Mouse (Mus musculus): ENCODE measurements around the gene Sptbn4. TPM values are rescaled to one million over a fixed set of nuclear protein-coding genes. Genes with fewer than 3 reads are reported as not detected.

The Sptbn4 gene
- polyA plus RNA-seq, 1 experiment from 2014 or later, result 0.13 TPM

- DNase-seq (ENCODE audit: low read depth, low spot score) (no peak), ATAC-seq (no peak)
- TF ChIP-seq CTCF (IDR thresholded peaks at IDR 0.05), result no peak
- CTCF ChIA-PET, result interaction anchor here (1.4 to 2.1 kb wide), 4 partner anchors 13 to 55 kb away, joined by 4 to 6 read pairs (median 6); no protein-coding TSS in a partner anchor
- in situ Hi-C loops (cut with MboI; ENCODE audit: low pct_unique_long_range_greater_than_20kb), result loop anchor here (25.0 kb wide), 1 partner anchor 301 kb away; the partner anchor contains the start of genes BC024978, Gm21983, Mia and Rab4b
- H3K27me3 ChIP-seq, result no peaks in the 10 kb centered on the region
- POLR2A ChIA-PET, result interaction anchor here (0.6 to 2.1 kb wide), 4 partner anchors 9 to 38 kb away, joined by 3 to 7 read pairs (median 6); no protein-coding TSS in a partner anchor
Measured at GRCm38 (mm10) chr7:27487740-27488268, 40.3 kb upstream of the Sptbn4 start.

DNA sequence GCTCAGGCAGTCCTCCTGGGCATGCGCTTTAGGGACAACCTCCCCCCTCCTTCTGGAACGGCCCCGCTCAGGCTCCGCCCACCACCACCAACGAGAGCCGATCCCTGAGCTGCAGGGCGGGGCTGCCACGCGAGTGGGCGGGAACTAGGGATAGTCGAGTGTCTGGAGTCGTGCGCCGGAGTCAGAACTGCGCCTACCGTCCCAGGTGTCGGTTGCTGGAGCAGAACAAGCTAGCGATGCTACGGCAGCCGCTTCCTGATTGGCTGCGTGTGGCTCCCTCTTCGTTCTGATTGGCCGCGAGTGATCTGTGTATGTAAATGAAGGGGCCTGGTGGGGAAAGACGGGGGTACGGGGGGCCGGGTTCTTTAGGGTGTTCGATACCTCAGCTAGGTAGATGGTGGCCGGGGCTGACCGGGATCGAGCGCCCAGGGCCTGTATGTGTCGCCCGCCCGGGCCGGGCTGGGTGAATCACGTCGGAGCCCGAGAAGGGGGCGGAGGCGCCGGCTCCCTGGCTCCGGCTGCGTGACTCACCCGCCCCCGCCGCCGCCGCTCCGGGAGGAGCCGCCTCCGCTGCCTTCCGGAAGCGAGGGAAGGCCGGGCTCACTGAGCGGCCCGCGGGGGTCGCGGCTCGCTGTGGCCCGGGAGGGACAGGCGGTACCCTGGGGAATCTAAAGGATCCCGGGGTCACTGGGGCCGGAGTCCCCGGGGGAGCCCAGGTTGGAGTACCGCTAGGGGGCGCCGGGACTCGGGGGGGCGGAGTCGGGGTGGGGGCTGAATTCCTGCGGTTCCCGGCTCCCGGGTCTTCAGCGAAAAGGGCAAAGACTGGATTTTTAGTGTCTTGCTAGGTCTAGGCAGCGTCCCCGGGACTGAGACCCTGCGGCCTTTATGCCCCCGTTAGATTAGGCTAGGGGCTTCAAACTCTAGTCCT is 39.5 kb upstream of the Sptbn4 start, which contains the start of gene Sertad1:
Sertad1 (plus strand) TSS at position 141 of the 928 bp plus-strand sequence.
- ATAC-seq, result peak; percentile 81
- no peak for TF ChIP-seq CTCF (IDR thresholded peaks at IDR 0.05)
- DNase-seq (ENCODE audit: low read depth, low spot score), result peak; percentile 96
- CTCF ChIA-PET, result interaction anchor here (1.3 to 2.1 kb wide), 4 partner anchors 13 to 56 kb away, joined by 4 to 6 read pairs (median 6); no protein-coding TSS in a partner anchor
- POLR2A ChIA-PET, result interaction anchor here (0.6 to 2.1 kb wide), 4 partner anchors 10 to 20 kb away, joined by 3 to 6 read pairs (median 3); no protein-coding TSS in a partner anchor
- H3K27me3 ChIP-seq, result no peaks in the 10 kb centered on the region
- in situ Hi-C loops (cut with MboI; ENCODE audit: low pct_unique_long_range_greater_than_20kb), result loop anchor here (25.0 kb wide), 1 partner anchor 300 kb away; the partner anchor contains the start of genes BC024978, Gm21983, Mia and Rab4b

GRCm38 (mm10) chr7:27486102-27486769 is 38.8 kb upstream of the Sptbn4 start:
- CTCF ChIA-PET, result interaction anchor here (1.3 to 2.1 kb wide), 3 partner anchors 12 to 18 kb away, joined by 4 to 6 read pairs (median 6); no protein-coding TSS in a partner anchor
- no peak for TF ChIP-seq CTCF (IDR thresholded peaks at IDR 0.05)
- H3K27me3 ChIP-seq, result no peaks in the 10 kb centered on the region
- POLR2A ChIA-PET, result interaction anchor here (1.2 to 2.1 kb wide), 2 partner anchors 10 to 21 kb away, joined by 3 to 6 read pairs; no protein-coding TSS in a partner anchor
- ATAC-seq (no peak), DNase-seq (ENCODE audit: low read depth, low spot score) (no peak)
- in situ Hi-C loops (cut with MboI; ENCODE audit: low pct_unique_long_range_greater_than_20kb), result loop anchor here (25.0 kb wide), 1 partner anchor 299 kb away; the partner anchor contains the start of genes BC024978, Gm21983, Mia and Rab4b

DNA sequence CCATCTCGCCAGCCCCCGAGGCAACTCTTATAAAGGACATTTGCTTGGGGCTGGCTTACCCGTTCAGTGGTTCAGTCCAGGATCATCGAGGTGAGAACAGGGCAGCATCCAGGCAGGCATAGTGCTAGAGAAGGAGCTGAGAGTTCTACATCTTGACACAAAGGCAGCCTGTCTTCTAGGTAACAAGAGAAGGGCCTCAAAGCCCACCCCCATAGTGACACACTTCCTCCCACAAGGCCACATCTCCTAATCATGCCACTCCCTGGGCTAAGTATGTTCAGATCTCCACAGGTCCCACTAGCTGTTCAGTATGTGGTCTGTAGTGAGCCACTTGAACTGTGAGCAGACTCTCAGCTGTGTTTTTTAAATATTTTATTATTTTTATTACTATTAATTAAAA is 36.4 kb upstream of the Sptbn4 start:
- no peak for TF ChIP-seq CTCF (IDR thresholded peaks at IDR 0.05)
- ChIA-PET POLR2A (no interaction called here), CTCF (no interaction called here)
- ATAC-seq (no peak), DNase-seq (ENCODE audit: low read depth, low spot score) (no peak)
- in situ Hi-C loops (cut with MboI; ENCODE audit: low pct_unique_long_range_greater_than_20kb), result loop anchor here (25.0 kb wide), 1 partner anchor 297 kb away; the partner anchor contains the start of genes BC024978, Gm21983, Mia and Rab4b
- H3K27me3 ChIP-seq, result no peaks in the 10 kb centered on the region

DNA sequence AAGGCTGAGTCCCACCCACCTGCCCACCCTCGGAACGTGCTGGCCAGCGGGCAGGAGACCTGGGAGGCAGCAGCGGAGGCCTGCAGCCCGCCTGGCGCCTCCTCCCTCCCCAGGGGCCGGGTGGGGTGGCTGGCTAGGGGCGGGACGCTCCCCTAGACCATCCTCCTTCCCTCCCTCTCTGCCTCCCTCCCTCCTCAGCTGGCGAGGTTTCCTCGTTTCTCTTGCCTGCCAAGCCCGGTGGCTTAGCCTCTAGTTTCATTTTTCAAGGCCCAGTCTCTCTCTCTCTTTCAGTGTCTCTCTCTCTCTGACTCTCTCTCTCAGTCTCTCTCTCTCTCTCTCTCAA is 34.1 kb upstream of the Sptbn4 start:
- ChIA-PET POLR2A (no interaction called here), CTCF (interaction anchor here (1.3 to 2.8 kb wide), 2 partner anchors 10 to 23 kb away, joined by 3 to 9 read pairs; no protein-coding TSS in a partner anchor)

DNA sequence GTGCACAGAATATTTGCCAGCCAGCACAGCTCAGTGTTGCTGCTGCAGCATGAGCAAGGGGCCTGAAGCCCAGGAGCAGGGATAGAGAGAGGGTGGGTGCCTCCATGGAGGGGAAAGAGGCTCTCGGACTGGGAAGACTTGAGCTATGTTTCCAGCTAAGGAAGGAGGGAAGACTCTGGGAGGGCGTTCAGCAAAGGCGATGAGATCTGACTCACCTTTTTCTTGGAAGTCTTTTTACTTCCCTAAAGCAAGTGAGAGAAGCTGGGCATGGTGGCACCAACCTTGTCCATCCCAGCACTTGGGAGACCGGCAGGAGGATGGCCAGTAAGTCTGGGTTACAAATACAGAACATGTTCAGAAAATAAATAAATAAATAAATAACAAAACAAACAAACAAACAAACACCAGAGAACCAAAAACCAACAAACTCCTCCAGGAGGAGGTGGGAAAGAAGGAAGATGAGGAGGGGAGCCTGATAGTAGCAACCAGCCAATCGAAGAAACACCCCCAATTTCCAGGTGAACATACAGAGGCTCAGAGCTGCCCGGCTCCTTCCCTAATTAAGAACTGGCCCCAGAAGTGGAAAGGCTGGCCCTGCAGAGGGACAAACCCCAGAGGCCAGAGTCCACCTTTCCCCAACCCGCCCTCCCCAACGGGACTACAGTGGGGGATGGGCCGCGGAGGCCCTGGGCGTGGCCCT is 33.6 kb upstream of the Sptbn4 start:
- ChIA-PET POLR2A (interaction anchor here (0.5 to 1.0 kb wide), 2 partner anchors 19 to 94 kb away, joined by 3 read pairs; no protein-coding TSS in a partner anchor), CTCF (interaction anchor here (1.3 to 2.8 kb wide), 3 partner anchors 10 to 28 kb away, joined by 3 to 9 read pairs (median 4); no protein-coding TSS in a partner anchor)
- in situ Hi-C loops (cut with MboI; ENCODE audit: low pct_unique_long_range_greater_than_20kb), result loop anchor here (25.0 kb wide), 1 partner anchor 294 kb away; the partner anchor contains the start of genes BC024978, Gm21983, Mia and Rab4b
- TF ChIP-seq CTCF (IDR thresholded peaks at IDR 0.05), result no peak
- DNase-seq (ENCODE audit: low read depth, low spot score), result no peak
- ATAC-seq, result no peak
- no peaks in the 10 kb centered on the region for H3K27me3 ChIP-seq

More for the DNA sequence above, 34.1 kb upstream of the Sptbn4 start:
- no peak for TF ChIP-seq CTCF (IDR thresholded peaks at IDR 0.05)
- H3K27me3 ChIP-seq, result no peaks in the 10 kb centered on the region
- in situ Hi-C loops (cut with MboI; ENCODE audit: low pct_unique_long_range_greater_than_20kb), result loop anchor here (25.0 kb wide), 1 partner anchor 294 kb away; the partner anchor contains the start of genes BC024978, Gm21983, Mia and Rab4b
- ATAC-seq (peak; percentile 99), DNase-seq (ENCODE audit: low read depth, low spot score) (peak; percentile 53)

- DNase-seq (ENCODE audit: low read depth, low spot score), result no peak
- in situ Hi-C loops (cut with MboI; ENCODE audit: low pct_unique_long_range_greater_than_20kb), result loop anchor here (25.0 kb wide), 1 partner anchor 293 kb away; the partner anchor contains the start of genes BC024978, Gm21983, Mia and Rab4b
- TF ChIP-seq CTCF (IDR thresholded peaks at IDR 0.05), result no peak
- no peak for ATAC-seq
- ChIA-PET POLR2A (interaction anchor here (0.5 to 1.0 kb wide), 2 partner anchors 20 to 95 kb away, joined by 3 read pairs; no protein-coding TSS in a partner anchor), CTCF (interaction anchor here (1.3 to 2.8 kb wide), 3 partner anchors 11 to 29 kb away, joined by 3 to 9 read pairs (median 4); no protein-coding TSS in a partner anchor)
- H3K27me3 ChIP-seq, result no peaks in the 10 kb centered on the region
Measured at GRCm38 (mm10) chr7:27480506-27480905, 33.0 kb upstream of the Sptbn4 start.

DNA sequence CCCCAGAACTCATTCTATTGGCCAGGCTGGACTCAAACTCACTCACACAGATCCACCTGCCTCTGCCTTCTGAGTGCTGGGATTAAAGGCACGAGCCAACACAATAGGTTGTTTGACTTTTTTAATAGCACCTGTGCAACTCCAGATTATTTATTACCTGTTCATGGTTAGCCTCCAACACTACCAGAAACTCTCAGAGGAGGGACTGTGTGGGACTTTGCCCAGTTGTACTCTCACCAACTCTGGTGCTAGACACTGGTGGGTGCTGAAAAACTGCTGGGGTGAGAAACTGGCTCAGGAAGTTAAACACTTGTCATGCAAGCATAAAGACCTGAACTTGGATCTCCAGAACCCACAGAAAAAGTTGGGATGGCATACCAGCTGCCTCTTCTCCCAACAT is 32.3 kb upstream of the Sptbn4 start:
- DNase-seq (ENCODE audit: low read depth, low spot score) (no peak), ATAC-seq (no peak)
- CTCF ChIA-PET, result interaction anchor here (1.5 to 2.8 kb wide), 3 partner anchors 11 to 47 kb away, joined by 4 to 9 read pairs (median 9); no protein-coding TSS in a partner anchor
- in situ Hi-C loops (cut with MboI; ENCODE audit: low pct_unique_long_range_greater_than_20kb), result loop anchor here (25.0 kb wide), 1 partner anchor 292 kb away; the partner anchor contains the start of genes BC024978, Gm21983, Mia and Rab4b
- H3K27me3 ChIP-seq, result no peaks in the 10 kb centered on the region
- no peak for TF ChIP-seq CTCF (IDR thresholded peaks at IDR 0.05)
- POLR2A ChIA-PET, result no interaction called here
